Mouse (Mus musculus) midbrain, embryonic 15.5 days (tissue): Measurements from ENCODE around the gene Ttc24. TPM values are rescaled to one million over a fixed set of nuclear protein-coding genes. Genes with fewer than 3 reads are reported as not detected.

Experiments
- ATAC-seq: fragments of 200-750 bp; cut with Nextera tagmentation; replicated peaks from 2 replicates; pipeline ENCODE4 v1.8.0; 2017; ENCODE audit warnings: moderate TSS enrichment
- H3K27ac ChIP-seq: fragments of 300-500 bp; sonication (generic); 2 replicates; pipeline ENCODE4 v1.5.1; 2015; ENCODE audit warnings: mild to moderate bottlenecking, inconsistent platforms
- H3K27me3 ChIP-seq: fragments of 300-500 bp; sonication (generic); replicated peaks from 2 replicates; pipeline ENCODE4 v1.6.1; 2015; ENCODE audit warnings: inconsistent platforms
- H3K36me3 ChIP-seq: fragments of 300-500 bp; sonication (generic); replicated peaks from 2 replicates; pipeline ENCODE4 v1.6.1; 2015; ENCODE audit warnings: inconsistent platforms
- H3K4me1 ChIP-seq: fragments of 300-500 bp; sonication (generic); 2 replicates; pipeline ENCODE4 v1.6.1; 2015; ENCODE audit warnings: inconsistent platforms
- H3K4me2 ChIP-seq: fragments of 300-500 bp; sonication (generic); 2 replicates; pipeline ENCODE4 v1.6.1; 2015; ENCODE audit warnings: inconsistent platforms, mild to moderate bottlenecking, moderate library complexity
- H3K4me3 ChIP-seq: fragments of 300-500 bp; sonication (generic); 2 replicates; pipeline ENCODE4 v1.5.1; 2015; ENCODE audit warnings: mild to moderate bottlenecking, inconsistent platforms
- H3K9ac ChIP-seq: fragments of 300-500 bp; sonication (generic); 2 replicates; pipeline ENCODE4 v1.6.1; 2015; ENCODE audit warnings: mild to moderate bottlenecking, inconsistent platforms
- H3K9me3 ChIP-seq: fragments of 300-500 bp; sonication (generic); 2 replicates; pipeline ENCODE4 v1.6.1; 2016; ENCODE audit warnings: inconsistent platforms
- WGBS: fragments of 180-500 bp; shearing (Covaris S2); methylation state at CpG from one replicate; pipeline ENCODE4 v1.1.7; 2015; ENCODE audit warnings: mixed read lengths; 5-methylcytosine and 5-hydroxymethylcytosine counted together
- polyA plus RNA-seq: library from polyadenylated mRNA; unstranded; fragments of >200 nt; fragmentation: Nextera tagmentation; extraction: Ambion mirVana; gene quantifications from 2 replicates; pipeline ENCODE4 v1.2.1, GENCODE M21; 2015

The Ttc24 gene
- polyA plus RNA-seq, 1 experiment from 2014 or later, result not detected

GRCm38 (mm10) chr3:88074351-88074750 is 3.8 kb downstream of the Ttc24 start:
- no peak overlapping the region for H3K27ac ChIP-seq
- H3K4me2 ChIP-seq, result no peak overlapping the region
- ATAC-seq, result no peak
- H3K9ac ChIP-seq, result no peak overlapping the region
- H3K36me3 ChIP-seq, result no peaks in the 10 kb centered on the region
- no peaks in the 10 kb centered on the region for H3K4me1 ChIP-seq
- no peaks in the 10 kb centered on the region for H3K9me3 ChIP-seq
- 0 out of 2 replicates have a peak, but pooled peaks cover 3% of the 10 kb centered on the region for H3K27me3 ChIP-seq
- WGBS, result 70% methylated on average over 2 of the region's 2 CpGs
- H3K4me3 ChIP-seq, result no peak overlapping the region

GRCm38 (mm10) chr3:88073631-88074030 is 4.5 kb downstream of the Ttc24 start:
- no peak overlapping the region for H3K4me3 ChIP-seq
- H3K9ac ChIP-seq, result no peak overlapping the region
- 0 out of 2 replicates have a peak, but pooled peaks cover 3% of the 10 kb centered on the region for H3K27me3 ChIP-seq
- H3K4me1 ChIP-seq, result no peaks in the 10 kb centered on the region
- H3K36me3 ChIP-seq, result no peaks in the 10 kb centered on the region
- H3K27ac ChIP-seq, result no peak overlapping the region
- no peak for ATAC-seq
- no peaks in the 10 kb centered on the region for H3K9me3 ChIP-seq
- no peak overlapping the region for H3K4me2 ChIP-seq
- 63% methylated on average over 2 of the region's 2 CpGs for WGBS

GRCm38 (mm10) chr3:88071783-88072182 is 6.3 kb downstream of the Ttc24 start:
- H3K27ac ChIP-seq, result no peak overlapping the region
- peak; percentile 70 for ATAC-seq
- H3K4me3 ChIP-seq, result no peak overlapping the region
- H3K4me2 ChIP-seq, result no peak overlapping the region
- H3K9ac ChIP-seq, result no peak overlapping the region
- 0 out of 2 replicates have a peak, but pooled peaks cover 3% of the 10 kb centered on the region for H3K27me3 ChIP-seq
- no peaks in the 10 kb centered on the region for H3K4me1 ChIP-seq
- H3K36me3 ChIP-seq, result no peaks in the 10 kb centered on the region
- H3K9me3 ChIP-seq, result no peaks in the 10 kb centered on the region
- 1% methylated on average over 5 of the region's 5 CpGs for WGBS

- H3K27me3 ChIP-seq, result 0 out of 2 replicates have a peak, but pooled peaks cover 3% of the 10 kb centered on the region
- H3K4me2 ChIP-seq, result no peak overlapping the region
- H3K9ac ChIP-seq, result no peak overlapping the region
- H3K36me3 ChIP-seq, result no peaks in the 10 kb centered on the region
- WGBS, result 33% methylated on average over 2 of the region's 2 CpGs
- no peaks in the 10 kb centered on the region for H3K4me1 ChIP-seq
- no peaks in the 10 kb centered on the region for H3K9me3 ChIP-seq
- H3K27ac ChIP-seq, result no peak overlapping the region
- ATAC-seq, result no peak
- no peak overlapping the region for H3K4me3 ChIP-seq
Measured at GRCm38 (mm10) chr3:88068386-88068785, 9.7 kb downstream of the Ttc24 start.

GRCm38 (mm10) chr3:88057902-88058696 is 20.0 kb downstream of the Ttc24 start, which contains the start of gene Naxe:
TSS of gene Naxe (minus strand) at chr3:88058495.
- no peaks in the 10 kb centered on the region for H3K9me3 ChIP-seq
- H3K4me2 ChIP-seq, result peak within 1 kb of the TSS; percentile 81
- peaks cover 21% of the 10 kb centered on the region for H3K4me1 ChIP-seq
- H3K36me3 ChIP-seq, result peaks cover 19% of the 10 kb centered on the region; the same call in 1 of the 2 replicates
- H3K9ac ChIP-seq, result peak within 1 kb of the TSS; percentile 93
- peak within 1 kb of the TSS; percentile 96 for H3K4me3 ChIP-seq
- peak; percentile 96 for ATAC-seq
- H3K27me3 ChIP-seq, result no peaks in the 10 kb centered on the region
- H3K27ac ChIP-seq, result peak within 1 kb of the TSS; percentile 75
- WGBS, result under 1% methylated on average over 60 of the region's 60 CpGs

GRCm38 (mm10) chr3:88057030-88057429 is 21.1 kb downstream of the Ttc24 start:
- H3K4me1 ChIP-seq, result peaks cover 21% of the 10 kb centered on the region
- H3K27ac ChIP-seq, result no peak overlapping the region
- H3K27me3 ChIP-seq, result no peaks in the 10 kb centered on the region
- H3K4me2 ChIP-seq, result peak overlapping the region; percentile 81
- 89% methylated on average over 6 of the region's 6 CpGs for WGBS
- H3K4me3 ChIP-seq, result peak overlapping the region; percentile 96
- no peak for ATAC-seq
- H3K9ac ChIP-seq, result peak overlapping the region; percentile 93; the same call in 1 of the 2 replicates
- H3K36me3 ChIP-seq, result peaks cover 22% of the 10 kb centered on the region; the same call in 1 of the 2 replicates
- no peaks in the 10 kb centered on the region for H3K9me3 ChIP-seq

- Histone ChIP-seq H3K4me2 (no peak overlapping the region), H3K4me1 (peaks cover 5% of the 10 kb centered on the region; the same call in 1 of the 2 replicates), H3K27me3 (no peaks in the 10 kb centered on the region), H3K9ac (no peak overlapping the region), H3K9me3 (no peaks in the 10 kb centered on the region), H3K36me3 (peaks cover 16% of the 10 kb centered on the region; the same call in 1 of the 2 replicates), H3K27ac (no peak overlapping the region), H3K4me3 (no peak overlapping the region)
- no peak for ATAC-seq
- WGBS, result 92% methylated on average over 3 of the region's 3 CpGs
Measured at GRCm38 (mm10) chr3:88049532-88049931, 28.6 kb downstream of the Ttc24 start.

GRCm38 (mm10) chr3:88042661-88043421 is 35.3 kb downstream of the Ttc24 start, which contains the start of gene Gpatch4:
TSS of gene Gpatch4 (plus strand) at chr3:88043108.
- Histone ChIP-seq H3K9me3 (no peaks in the 10 kb centered on the region), H3K4me1 (peaks cover 15% of the 10 kb centered on the region), H3K4me2 (peak within 1 kb of the TSS; percentile 69), H3K27me3 (peaks cover 13% of the 10 kb centered on the region), H3K36me3 (no peaks in the 10 kb centered on the region), H3K27ac (peak within 1 kb of the TSS; percentile 51), H3K9ac (peak within 1 kb of the TSS; percentile 42), H3K4me3 (peak within 1 kb of the TSS; percentile 69)
- peak; percentile 96 for ATAC-seq
- WGBS, result 9% methylated on average over 36 of the region's 36 CpGs

- Histone ChIP-seq H3K4me2 (no peak overlapping the region), H3K27me3 (peaks cover 32% of the 10 kb centered on the region), H3K36me3 (no peaks in the 10 kb centered on the region), H3K9me3 (no peaks in the 10 kb centered on the region), H3K9ac (no peak overlapping the region), H3K27ac (no peak overlapping the region), H3K4me3 (no peak overlapping the region), H3K4me1 (no peaks in the 10 kb centered on the region)
- ATAC-seq, result no peak
- WGBS, result 65% methylated on average over 1 of the region's 1 CpGs
Measured at GRCm38 (mm10) chr3:88035561-88036293, 42.4 kb downstream of the Ttc24 start.

- no peaks in the 10 kb centered on the region for H3K36me3 ChIP-seq
- H3K9me3 ChIP-seq, result no peaks in the 10 kb centered on the region
- H3K27me3 ChIP-seq, result peaks cover 30% of the 10 kb centered on the region
- no peak overlapping the region for H3K4me2 ChIP-seq
- WGBS, result 83% methylated on average over 5 of the region's 5 CpGs
- H3K4me1 ChIP-seq, result no peaks in the 10 kb centered on the region
- H3K9ac ChIP-seq, result no peak overlapping the region
- no peak overlapping the region for H3K27ac ChIP-seq
- ATAC-seq, result no peak
- no peak overlapping the region for H3K4me3 ChIP-seq
Measured at GRCm38 (mm10) chr3:88033506-88033905, 44.6 kb downstream of the Ttc24 start.

- H3K9ac ChIP-seq, result no peak overlapping the region
- no peak overlapping the region for H3K27ac ChIP-seq
- H3K4me2 ChIP-seq, result no peak overlapping the region
- H3K27me3 ChIP-seq, result peaks cover 39% of the 10 kb centered on the region
- H3K9me3 ChIP-seq, result no peaks in the 10 kb centered on the region
- H3K4me1 ChIP-seq, result no peaks in the 10 kb centered on the region
- no peak overlapping the region for H3K4me3 ChIP-seq
- ATAC-seq, result no peak
- no peaks in the 10 kb centered on the region for H3K36me3 ChIP-seq
- 21% methylated on average over 19 of the region's 19 CpGs for WGBS
Measured at GRCm38 (mm10) chr3:88030608-88031395, 47.3 kb downstream of the Ttc24 start.
